Comparison of ENCODE assay signal across 10 mouse cellular contexts in the genomic region with DNA sequence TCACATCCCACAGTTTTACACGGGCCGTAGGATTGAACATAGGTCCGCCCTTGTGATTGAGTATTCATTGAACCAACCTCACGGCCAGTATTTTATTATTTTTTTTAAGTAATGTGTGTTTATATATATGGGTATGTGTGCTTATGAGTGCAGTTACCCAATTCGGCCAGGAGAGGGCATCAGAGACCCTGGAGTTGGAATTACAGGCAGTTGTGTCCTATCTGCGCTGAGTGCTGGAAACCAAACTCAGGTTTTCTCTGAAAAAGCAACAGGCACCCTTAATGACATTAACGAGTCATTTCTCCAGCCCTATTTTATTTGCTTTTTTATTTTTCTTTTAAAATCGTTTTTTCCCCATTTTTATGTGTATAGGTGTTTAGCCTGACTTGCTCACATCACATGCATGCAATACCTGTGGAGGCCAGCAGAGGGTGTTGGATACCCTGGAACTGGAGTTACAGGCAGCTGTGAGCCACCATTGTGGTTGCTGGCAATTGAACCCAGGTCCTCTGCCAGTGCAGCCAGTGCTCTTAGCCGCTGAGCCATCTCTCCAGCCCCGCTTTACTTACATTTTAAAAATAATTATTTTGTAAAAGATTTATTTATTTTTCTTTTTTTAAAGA. TPM values are rescaled to one million over a fixed set of nuclear protein-coding genes. Genes with fewer than 3 reads are reported as not detected.
DNase-seq lines count a peak whose midpoint lies in the region; ATAC-seq and TF ChIP-seq lines count a peak whose summit lies in the region.
"Had no signal": no experiment of that assay in that cellular context is flagged by ENCODE, and none has a peak within 500 bp of the region (broad histone marks: within the 10 kb centered on the region; RNA-seq: fewer than 3 reads in every experiment).

No protein-coding gene starts in this region.

- H3K4me3 ChIP-seq in cortical plate, adult 2 months (ENCODE audit: insufficient read depth, low read length) = no peak overlapping the region

- DNase-seq in kidney, postnatal 10 days = peak; percentile 40
- no peak for DNase-seq in kidney, adult 9 months
- peak; percentile 41 for DNase-seq in 3T3-L1 (ENCODE audit: low read depth, low spot score)
- peak; percentile 76 for DNase-seq in A20 (ENCODE audit: low read depth, low spot score)
- no peak for DNase-seq in left cerebral cortex, postnatal 14 days (ENCODE audit: low spot score in 2 of 2)
- DNase-seq: heart, adult 18-20 months had no signal

- no peaks in the 10 kb centered on the region; the same call in 1 of the 2 replicates for H3K4me1 ChIP-seq in cortical plate, adult 2 months (ENCODE audit: control insufficient read depth, insufficient read depth, low read length)

- TF ChIP-seq CTCF in cortical plate, adult 2 months (IDR thresholded peaks at IDR 0.05; ENCODE audit: extremely low read depth, insufficient read depth, low read length) = 0 out of 2 replicates have a peak, but pooled peaks have one; percentile 2

- H3K27ac ChIP-seq in cortical plate, adult 2 months (ENCODE audit: insufficient read depth, low read length) = no peak overlapping the region

- ATAC-seq in monocyte, adult 5-6 weeks (replicated peaks; ENCODE audit: insufficient number of reproducible peaks, low FRiP score, low TSS enrichment, poor library complexity, severe bottlenecking) = no peak

- intact Hi-C loops in left cerebral cortex, postnatal 14 days (cut with DNase I) = no loop called here

- TF ChIP-seq POLR2A in cortical plate, adult 2 months (IDR thresholded peaks at IDR 0.05; ENCODE audit: extremely low read depth, insufficient read depth, low read length) = no peak

RNA-seq across cellular contexts. Expression of a gene that starts 8.0 kb away (rescaled TPM):
- 11.1 and 11.4 TPM in 2 replicates for polyA plus RNA-seq in cortical plate, adult 2 months (2012; rRNA removed)
- total RNA-seq in left cerebral cortex, postnatal 14 days (2021) = 10 to 100 TPM in 1 of 2 experiments, 1 to 10 TPM in 1; 8.0 to 13.3 TPM
- 61.8 to 91.9 TPM (median 65.3 TPM) in 3 replicates for total RNA-seq in monocyte, adult 5-6 weeks (2017)

RNA-seq across cellular contexts. Expression of a gene that starts 18.2 kb away (rescaled TPM):
- not detected in 2 replicates for polyA plus RNA-seq in cortical plate, adult 2 months (2012; rRNA removed)
- not detected for total RNA-seq in left cerebral cortex, postnatal 14 days (2021)
- not detected in 3 replicates for total RNA-seq in monocyte, adult 5-6 weeks (2017)
- total RNA-seq: adrenal gland, adult 18-20 months; heart, adult 18-20 months had no signal
- polyA plus RNA-seq: forebrain, embryonic 11.5 days had no signal

RNA-seq across cellular contexts. Expression of a gene that starts 50.3 kb away (rescaled TPM):
- polyA plus RNA-seq in cortical plate, adult 2 months (2012; rRNA removed) = 0.59 and 1.3 TPM in 2 replicates
- total RNA-seq in left cerebral cortex, postnatal 14 days (2021) = 1 to 10 TPM; 5.0 to 5.5 TPM
- total RNA-seq in monocyte, adult 5-6 weeks (2017) = not detected in 3 replicates

RNA-seq across cellular contexts. Expression of a gene that starts 50.6 kb away (rescaled TPM):
- 5.8 and 6.7 TPM in 2 replicates for polyA plus RNA-seq in cortical plate, adult 2 months (2012; rRNA removed)
- 1 to 10 TPM; 4.7 to 5.3 TPM for total RNA-seq in left cerebral cortex, postnatal 14 days (2021)
- total RNA-seq in monocyte, adult 5-6 weeks (2017) = 0.29 TPM in 1 of 3 replicates, not detected in the others

RNA-seq across cellular contexts. Expression of a gene that starts 56.0 kb away (rescaled TPM):
- 35.9 and 40.2 TPM in 2 replicates for polyA plus RNA-seq in cortical plate, adult 2 months (2012; rRNA removed)
- total RNA-seq in left cerebral cortex, postnatal 14 days (2021) = 10 to 100 TPM; 23.4 to 26.1 TPM
- 0.38 to 1.4 TPM (median 1.3 TPM) in 3 replicates for total RNA-seq in monocyte, adult 5-6 weeks (2017)

Comparison
In these comparisons a context has a peak if more than half of its experiments do, and no peak if none do; other contexts are left out.
1. DNase-seq: peak in kidney, postnatal 10 days (single experiment), 3T3-L1 (single experiment) and A20 (single experiment); none in kidney, adult 9 months (single experiment) and left cerebral cortex, postnatal 14 days (0 of 2).